ENCODE assay signal across 9 mouse cellular contexts in genomic region chr16:18211417-18212171, GRCm38 (mm10). TPM values are rescaled to one million over a fixed set of nuclear protein-coding genes. Genes with fewer than 3 reads are reported as not detected.
DNase-seq lines count a peak whose midpoint lies in the region; ATAC-seq and TF ChIP-seq lines count a peak whose summit lies in the region.
"Had no signal": no experiment of that assay in that cellular context is flagged by ENCODE, and none has a peak within 500 bp of the region (broad histone marks: within the 10 kb centered on the region; RNA-seq: fewer than 3 reads in every experiment).

No protein-coding gene starts in this region.

- H3K4me3 ChIP-seq in left cerebral cortex, adult 2 months, result no peak overlapping the region
- H3K4me3 ChIP-seq: midbrain, embryonic 12.5 days had no signal

- peak overlapping the region; percentile 42; the same call in 1 of the 2 replicates for H3K27ac ChIP-seq in left cerebral cortex, adult 2 months
- H3K27ac ChIP-seq: midbrain, embryonic 12.5 days had no signal

- in situ Hi-C loops in Patski (cut with MboI; ENCODE audit: low pct_unique_long_range_greater_than_20kb), result loop anchor here (5.0 kb wide), 3 partner anchors 34 to 159 kb away; partner anchors contain the start of gene Dgcr6

- CTCF ChIA-PET in Patski (lab: Charles Lee), result interaction anchor here (0.8 to 3.9 kb wide), 24 partner anchors 10 to 164 kb away, joined by 3 to 36 read pairs (median 8); partner anchors contain the start of gene Dgcr6

- H3K27me3 ChIP-seq in Patski, result peaks cover 4% of the 10 kb centered on the region

- peak; percentile 10 for DNase-seq in Patski (ENCODE audit: low read depth, low spot score)
- DNase-seq in cerebellum, adult 18-20 months, result peak; percentile 85 to 96
- DNase-seq in forelimb bud, embryonic 11.5 days (ENCODE audit: low read depth, low spot score), result peak; percentile 87
- DNase-seq in induced T-regulatory cell, adult 2 months (ENCODE audit: low read depth), result peak; percentile 75
- peak; percentile 89 to 95 for DNase-seq in left cerebral cortex, adult 2 months (ENCODE audit: extremely low spot score in 1 of 2, low spot score in 2 of 2)
- DNase-seq in right cerebral cortex, postnatal 25 days, result peak; percentile 89
- DNase-seq in urinary bladder, postnatal 25 days (ENCODE audit: low spot score), result peak; percentile 89

- intact Hi-C loops in left cerebral cortex, adult 2 months (cut with DNase I), result loop anchor here (1.0 to 2.0 kb wide), 4 partner anchors 39 to 159 kb away; partner anchors contain the start of genes Dgcr6 and Rtn4r

- no peak for TF ChIP-seq CTCF in Patski (IDR thresholded peaks at IDR 0.05)
- peak; percentile 99 for TF ChIP-seq CTCF in left cerebral cortex, adult 2 months (IDR thresholded peaks at IDR 0.05)

- no peak for ATAC-seq in Patski
- ATAC-seq in megakaryocyte-erythroid progenitor cell, adult 5-6 weeks (replicated peaks; ENCODE audit: low FRiP score, low TSS enrichment, poor library complexity, severe bottlenecking), result peak; percentile 53; the same call in 1 of the 2 replicates

- POLR2A ChIA-PET in Patski (lab: Charles Lee), result interaction anchor here (0.6 kb wide), 1 partner anchor 93 kb away, joined by 3 read pairs; no protein-coding TSS in a partner anchor

RNA-seq across cellular contexts. Expression of gene Ccdc188, which starts 6.1 kb away (rescaled TPM):
- polyA plus RNA-seq in Patski (2021), result not detected
- total RNA-seq in left cerebral cortex, adult 2 months (2021), result not detected
- total RNA-seq in megakaryocyte-erythroid progenitor cell, adult 5-6 weeks (2014; fragmentation: Nextera tagmentation), result not detected in 2 replicates
- not detected in 2 replicates for total RNA-seq in megakaryocyte-erythroid progenitor cell, adult 5-6 weeks (2017)
- polyA plus RNA-seq: midbrain, embryonic 12.5 days had no signal

RNA-seq across cellular contexts. Expression of gene Zdhhc8, which starts 23.3 kb away (rescaled TPM):
- polyA plus RNA-seq in Patski (2021), result 34.4 TPM
- total RNA-seq in left cerebral cortex, adult 2 months (2021), result 100 to 1,000 TPM; 132 to 134 TPM
- 3.1 and 4.8 TPM in 2 replicates for total RNA-seq in megakaryocyte-erythroid progenitor cell, adult 5-6 weeks (2014; fragmentation: Nextera tagmentation)
- total RNA-seq in megakaryocyte-erythroid progenitor cell, adult 5-6 weeks (2017), result 0.56 and 4.5 TPM in 2 replicates

RNA-seq across cellular contexts. Expression of gene Trmt2a, which starts 36.9 kb away (rescaled TPM):
- polyA plus RNA-seq in Patski (2021), result 66.4 TPM
- total RNA-seq in left cerebral cortex, adult 2 months (2021), result 10 to 100 TPM; 43.6 to 47.7 TPM
- 162 and 237 TPM in 2 replicates for total RNA-seq in megakaryocyte-erythroid progenitor cell, adult 5-6 weeks (2014; fragmentation: Nextera tagmentation)
- 56.6 and 73.7 TPM in 2 replicates for total RNA-seq in megakaryocyte-erythroid progenitor cell, adult 5-6 weeks (2017)

RNA-seq across cellular contexts. Expression of gene Ranbp1, which starts 36.9 kb away (rescaled TPM):
- polyA plus RNA-seq in Patski (2021), result 216 TPM
- total RNA-seq in left cerebral cortex, adult 2 months (2021), result 10 to 100 TPM; 87.3 to 92.9 TPM
- 485 and 544 TPM in 2 replicates for total RNA-seq in megakaryocyte-erythroid progenitor cell, adult 5-6 weeks (2014; fragmentation: Nextera tagmentation)
- 572 and 765 TPM in 2 replicates for total RNA-seq in megakaryocyte-erythroid progenitor cell, adult 5-6 weeks (2017)

RNA-seq across cellular contexts. Expression of gene Gm49776, which starts 46.5 kb away (rescaled TPM):
- polyA plus RNA-seq in Patski (2021), result 7.6 TPM
- not detected for total RNA-seq in left cerebral cortex, adult 2 months (2021)
- total RNA-seq in megakaryocyte-erythroid progenitor cell, adult 5-6 weeks (2014; fragmentation: Nextera tagmentation), result not detected in 2 replicates
- 0.47 TPM in 1 of 2 replicates, not detected in the other for total RNA-seq in megakaryocyte-erythroid progenitor cell, adult 5-6 weeks (2017)

Comparison
In these comparisons a context has a peak if more than half of its experiments do, and no peak if none do; other contexts are left out.
1. DNase-seq: peak in every context shown above with its lines; median percentile 92 in left cerebral cortex, adult 2 months; 90 in cerebellum, adult 18-20 months; 89 in right cerebral cortex, postnatal 25 days; 89 in urinary bladder, postnatal 25 days; 87 in forelimb bud, embryonic 11.5 days; 75 in induced T-regulatory cell, adult 2 months; 10 in Patski.
2. RNA of gene Zdhhc8, which starts 23.3 kb away (total RNA-seq): 132 to 134 TPM in left cerebral cortex, adult 2 months; 0.56 to 4.8 TPM in megakaryocyte-erythroid progenitor cell, adult 5-6 weeks; every median in the first group is over 10 times any median in the second.